Mouse (Mus musculus) embryo, embryonic 11 days (tissue): ENCODE data around the gene Galnt9.

Experiments
- DNase-seq: peaks from one replicate; pipeline ENCODE4 v3.0.0-alpha.2; 2015

Gene Galnt9

GRCm38 (mm10) chr5:110595341-110595740 lies 51.2 kb downstream of the Galnt9 start:
- DNase-seq, result no peak

- DNase-seq, result no peak
Measured at GRCm38 (mm10) chr5:110596086-110596780, 52.1 kb downstream of the Galnt9 start.

- DNase-seq, result no peak
Measured at GRCm38 (mm10) chr5:110597502-110597901, 53.3 kb downstream of the Galnt9 start.

- peak; percentile 16 for DNase-seq
Measured at GRCm38 (mm10) chr5:110598298-110599095, 54.3 kb downstream of the Galnt9 start.

GRCm38 (mm10) chr5:110603016-110603685 lies 59.0 kb downstream of the Galnt9 start:
- DNase-seq, result no peak

GRCm38 (mm10) chr5:110604311-110604710 lies 60.2 kb downstream of the Galnt9 start:
- DNase-seq, result no peak

GRCm38 (mm10) chr5:110605531-110606221 lies 61.5 kb downstream of the Galnt9 start:
- DNase-seq, result no peak

GRCm38 (mm10) chr5:110607767-110608166 lies 63.6 kb downstream of the Galnt9 start:
- DNase-seq, result no peak

- DNase-seq, result no peak
Measured at GRCm38 (mm10) chr5:110608336-110608735, 64.2 kb downstream of the Galnt9 start.

- DNase-seq, result peak; percentile 17
Measured at GRCm38 (mm10) chr5:110608941-110609340, 64.8 kb downstream of the Galnt9 start.

- DNase-seq, result no peak
Measured at GRCm38 (mm10) chr5:110609425-110609824, 65.3 kb downstream of the Galnt9 start.

GRCm38 (mm10) chr5:110609868-110610267 lies 65.7 kb downstream of the Galnt9 start:
- no peak for DNase-seq

- no peak for DNase-seq
Measured at GRCm38 (mm10) chr5:110610484-110610883, 66.3 kb downstream of the Galnt9 start.

GRCm38 (mm10) chr5:110611435-110612158 lies 67.4 kb downstream of the Galnt9 start:
- peak; percentile 58 for DNase-seq

GRCm38 (mm10) chr5:110619226-110619625 lies 75.1 kb downstream of the Galnt9 start:
- DNase-seq, result no peak

GRCm38 (mm10) chr5:110624319-110624718 lies 80.2 kb downstream of the Galnt9 start:
- DNase-seq, result no peak

GRCm38 (mm10) chr5:110627351-110627750 lies 83.2 kb downstream of the Galnt9 start:
- DNase-seq, result no peak

GRCm38 (mm10) chr5:110628156-110628555 lies 84.0 kb downstream of the Galnt9 start:
- DNase-seq, result peak; percentile 11

GRCm38 (mm10) chr5:110629525-110630120 lies 85.5 kb downstream of the Galnt9 start:
- DNase-seq, result no peak

GRCm38 (mm10) chr5:110635951-110636707 lies 92.0 kb downstream of the Galnt9 start:
- peak; percentile 46 for DNase-seq
